Mouse (Mus musculus): ENCODE data around the gene Cltrn. TPM values are rescaled to one million over a fixed set of nuclear protein-coding genes. Genes with fewer than 3 reads are reported as not detected.
A peak's percentile ranks its signal among the peaks of the same experiment; 100 is the strongest.

Gene Cltrn
- polyA plus RNA-seq, 1 experiment from 2014 or later: not detected

- peak; percentile 99 for ATAC-seq (ENCODE audit: insufficient read depth, low FRiP score, low TSS enrichment)
- Histone ChIP-seq H3K4me1 (ENCODE audit: control insufficient read depth, insufficient read depth, low read length) (no peaks in the 10 kb centered on the region), H3K4me2 (ENCODE audit: low read depth) (peak within 1 kb of the TSS; percentile 58), H3K9me3 (ENCODE audit: control insufficient read depth, low read length) (no peaks in the 10 kb centered on the region), H3K9ac (ENCODE audit: low read length) (peak within 1 kb of the TSS; percentile 68), H3K27ac (ENCODE audit: low read depth, low read length) (peak within 1 kb of the TSS; percentile 21; the same call in 1 of the 2 replicates), H3K4me3 (ENCODE audit: low read depth, low read length) (peak within 1 kb of the TSS; percentile 49), H3K27me3 (ENCODE audit: control insufficient read depth, insufficient read depth, low read length) (no peaks in the 10 kb centered on the region; the same call in 1 of the 2 replicates), H3K36me3 (ENCODE audit: control insufficient read depth, insufficient read depth, low read length) (no peaks in the 10 kb centered on the region)
- DNase-seq (ENCODE audit: low spot score): peak; percentile 91
- WGBS: 37% methylated on average over 50 of the region's 54 CpGs
Observed at GRCm38 (mm10) chrX:164076040-164076775, 12.4 kb upstream of the Cltrn start, which contains the start of gene Siah1b. Gene Siah1b, minus strand, starts transcription at chrX:164076493.

- no peak for ATAC-seq (ENCODE audit: insufficient read depth, low FRiP score, low TSS enrichment)
Observed at GRCm38 (mm10) chrX:164082030-164082429, 6.6 kb upstream of the Cltrn start.

GRCm38 (mm10) chrX:164089916-164090315 lies 1.3 kb downstream of the Cltrn start:
- Histone ChIP-seq H3K27ac (ENCODE audit: low read depth, low read length) (no peak overlapping the region), H3K27me3 (ENCODE audit: control insufficient read depth, insufficient read depth, low read length) (no peaks in the 10 kb centered on the region), H3K36me3 (ENCODE audit: control insufficient read depth, insufficient read depth, low read length) (no peaks in the 10 kb centered on the region), H3K9me3 (ENCODE audit: control insufficient read depth, low read length) (no peaks in the 10 kb centered on the region), H3K9ac (ENCODE audit: low read length) (no peak overlapping the region), H3K4me2 (ENCODE audit: low read depth) (no peak overlapping the region), H3K4me3 (ENCODE audit: low read depth, low read length) (no peak overlapping the region), H3K4me1 (ENCODE audit: control insufficient read depth, insufficient read depth, low read length) (no peaks in the 10 kb centered on the region)
- DNase-seq (ENCODE audit: low spot score) (no peak), ATAC-seq (ENCODE audit: insufficient read depth, low FRiP score, low TSS enrichment) (no peak)
- 79% methylated on average over 11 of the region's 11 CpGs for WGBS

More at GRCm38 (mm10) chrX:164082030-164082429, 6.6 kb upstream of the Cltrn start:
- H3K27me3 ChIP-seq (ENCODE audit: control insufficient read depth, insufficient read depth, low read length): no peaks in the 10 kb centered on the region
- no peaks in the 10 kb centered on the region for H3K4me1 ChIP-seq (ENCODE audit: control insufficient read depth, insufficient read depth, low read length)
- no peak overlapping the region for H3K4me2 ChIP-seq (ENCODE audit: low read depth)
- H3K27ac ChIP-seq (ENCODE audit: low read depth, low read length): no peak overlapping the region
- H3K4me3 ChIP-seq (ENCODE audit: low read depth, low read length): no peak overlapping the region
- WGBS: 91% methylated on average over 9 of the region's 9 CpGs
- no peaks in the 10 kb centered on the region for H3K36me3 ChIP-seq (ENCODE audit: control insufficient read depth, insufficient read depth, low read length)
- DNase-seq (ENCODE audit: low spot score): no peak
- H3K9me3 ChIP-seq (ENCODE audit: control insufficient read depth, low read length): no peaks in the 10 kb centered on the region
- H3K9ac ChIP-seq (ENCODE audit: low read length): no peak overlapping the region

GRCm38 (mm10) chrX:164092300-164093169 lies 3.9 kb downstream of the Cltrn start:
- Histone ChIP-seq H3K27ac (ENCODE audit: low read depth, low read length) (no peak overlapping the region), H3K4me3 (ENCODE audit: low read depth, low read length) (no peak overlapping the region), H3K36me3 (ENCODE audit: control insufficient read depth, insufficient read depth, low read length) (no peaks in the 10 kb centered on the region), H3K9ac (ENCODE audit: low read length) (no peak overlapping the region), H3K27me3 (ENCODE audit: control insufficient read depth, insufficient read depth, low read length) (no peaks in the 10 kb centered on the region), H3K9me3 (ENCODE audit: control insufficient read depth, low read length) (no peaks in the 10 kb centered on the region), H3K4me1 (ENCODE audit: control insufficient read depth, insufficient read depth, low read length) (no peaks in the 10 kb centered on the region), H3K4me2 (ENCODE audit: low read depth) (no peak overlapping the region)
- DNase-seq (ENCODE audit: low spot score) (no peak), ATAC-seq (ENCODE audit: insufficient read depth, low FRiP score, low TSS enrichment) (no peak)
- 61% methylated on average over 7 of the region's 7 CpGs for WGBS

- Histone ChIP-seq H3K9me3 (ENCODE audit: control insufficient read depth, low read length) (no peaks in the 10 kb centered on the region), H3K4me1 (ENCODE audit: control insufficient read depth, insufficient read depth, low read length) (no peaks in the 10 kb centered on the region), H3K4me2 (ENCODE audit: low read depth) (no peak overlapping the region), H3K27me3 (ENCODE audit: control insufficient read depth, insufficient read depth, low read length) (no peaks in the 10 kb centered on the region), H3K4me3 (ENCODE audit: low read depth, low read length) (no peak overlapping the region), H3K9ac (ENCODE audit: low read length) (no peak overlapping the region), H3K27ac (ENCODE audit: low read depth, low read length) (no peak overlapping the region), H3K36me3 (ENCODE audit: control insufficient read depth, insufficient read depth, low read length) (no peaks in the 10 kb centered on the region)
- 88% methylated on average over 5 of the region's 5 CpGs for WGBS
- ATAC-seq (ENCODE audit: insufficient read depth, low FRiP score, low TSS enrichment) (no peak), DNase-seq (ENCODE audit: low spot score) (no peak)
Observed at GRCm38 (mm10) chrX:164093435-164093834, 4.8 kb downstream of the Cltrn start.

- ATAC-seq (ENCODE audit: insufficient read depth, low FRiP score, low TSS enrichment) (no peak), DNase-seq (ENCODE audit: low spot score) (no peak)
- Histone ChIP-seq H3K4me3 (ENCODE audit: low read depth, low read length) (no peak overlapping the region), H3K4me2 (ENCODE audit: low read depth) (no peak overlapping the region), H3K4me1 (ENCODE audit: control insufficient read depth, insufficient read depth, low read length) (no peaks in the 10 kb centered on the region), H3K9me3 (ENCODE audit: control insufficient read depth, low read length) (no peaks in the 10 kb centered on the region), H3K9ac (ENCODE audit: low read length) (no peak overlapping the region), H3K27ac (ENCODE audit: low read depth, low read length) (no peak overlapping the region), H3K27me3 (ENCODE audit: control insufficient read depth, insufficient read depth, low read length) (no peaks in the 10 kb centered on the region), H3K36me3 (ENCODE audit: control insufficient read depth, insufficient read depth, low read length) (no peaks in the 10 kb centered on the region)
- WGBS: 77% methylated on average over 2 of the region's 2 CpGs
Observed at GRCm38 (mm10) chrX:164095838-164096237, 7.2 kb downstream of the Cltrn start.

- ATAC-seq (ENCODE audit: insufficient read depth, low FRiP score, low TSS enrichment) (no peak), DNase-seq (ENCODE audit: low spot score) (no peak)
- no peak overlapping the region for H3K4me3 ChIP-seq (ENCODE audit: low read depth, low read length)
- no peaks in the 10 kb centered on the region for H3K4me1 ChIP-seq (ENCODE audit: control insufficient read depth, insufficient read depth, low read length)
- no peak overlapping the region for H3K4me2 ChIP-seq (ENCODE audit: low read depth)
- H3K9ac ChIP-seq (ENCODE audit: low read length): no peak overlapping the region
- H3K27ac ChIP-seq (ENCODE audit: low read depth, low read length): no peak overlapping the region
- H3K36me3 ChIP-seq (ENCODE audit: control insufficient read depth, insufficient read depth, low read length): no peaks in the 10 kb centered on the region
- H3K27me3 ChIP-seq (ENCODE audit: control insufficient read depth, insufficient read depth, low read length): peaks cover 2% of the 10 kb centered on the region; the same call in 1 of the 2 replicates
- no peaks in the 10 kb centered on the region for H3K9me3 ChIP-seq (ENCODE audit: control insufficient read depth, low read length)
Observed at GRCm38 (mm10) chrX:164101483-164101882, 12.9 kb downstream of the Cltrn start.

GRCm38 (mm10) chrX:164102198-164102597 lies 13.6 kb downstream of the Cltrn start:
- 83% methylated on average over 7 of the region's 7 CpGs for WGBS
- Histone ChIP-seq H3K4me2 (ENCODE audit: low read depth) (no peak overlapping the region), H3K4me1 (ENCODE audit: control insufficient read depth, insufficient read depth, low read length) (no peaks in the 10 kb centered on the region), H3K4me3 (ENCODE audit: low read depth, low read length) (no peak overlapping the region), H3K9ac (ENCODE audit: low read length) (no peak overlapping the region), H3K27me3 (ENCODE audit: control insufficient read depth, insufficient read depth, low read length) (peaks cover 2% of the 10 kb centered on the region; the same call in 1 of the 2 replicates), H3K36me3 (ENCODE audit: control insufficient read depth, insufficient read depth, low read length) (no peaks in the 10 kb centered on the region), H3K27ac (ENCODE audit: low read depth, low read length) (no peak overlapping the region), H3K9me3 (ENCODE audit: control insufficient read depth, low read length) (no peaks in the 10 kb centered on the region)
- ATAC-seq (ENCODE audit: insufficient read depth, low FRiP score, low TSS enrichment) (no peak), DNase-seq (ENCODE audit: low spot score) (no peak)

Data from neural tube, embryonic 11.5 days (tissue).